Mouse (Mus musculus) heart, embryonic 13.5 days (tissue): ENCODE data around the gene Aff1. TPM values are rescaled to one million over a fixed set of nuclear protein-coding genes. Genes with fewer than 3 reads are reported as not detected.

Experiments used
- ATAC-seq: fragments of 200-750 bp; cut with Nextera tagmentation; 2 replicates; pipeline ENCODE4 v1.8.0; 2017; ENCODE audit warnings: moderate TSS enrichment; ENCODE audit not compliant: insufficient number of reproducible peaks, low FRiP score, low TSS enrichment; ENCODE audit errors: extremely low read depth
- H3K27ac ChIP-seq: fragments of 300-500 bp; sonication (generic); replicated peaks from 2 replicates; pipeline ENCODE4 v1.5.1; 2015; ENCODE audit warnings: moderate library complexity, mild to moderate bottlenecking, inconsistent platforms
- H3K27me3 ChIP-seq: fragments of 300-500 bp; sonication (generic); replicated peaks from 2 replicates; pipeline ENCODE4 v1.6.1; 2015; ENCODE audit warnings: mild to moderate bottlenecking, inconsistent platforms
- H3K36me3 ChIP-seq: fragments of 300-500 bp; sonication (generic); 2 replicates; pipeline ENCODE4 v1.6.1; 2015; ENCODE audit warnings: mild to moderate bottlenecking, inconsistent platforms
- H3K4me1 ChIP-seq: fragments of 300-500 bp; sonication (generic); 2 replicates; pipeline ENCODE4 v1.6.1; 2015; ENCODE audit warnings: inconsistent platforms
- H3K4me2 ChIP-seq: fragments of 300-500 bp; sonication (generic); 2 replicates; pipeline ENCODE4 v1.6.1; 2015; ENCODE audit warnings: inconsistent platforms, mild to moderate bottlenecking, moderate library complexity
- H3K4me3 ChIP-seq: fragments of 300-500 bp; sonication (generic); 2 replicates; pipeline ENCODE4 v1.5.1; 2015; ENCODE audit warnings: moderate library complexity, mild to moderate bottlenecking, inconsistent platforms
- H3K9ac ChIP-seq: fragments of 300-500 bp; sonication (generic); 2 replicates; pipeline ENCODE4 v1.6.1; 2015; ENCODE audit warnings: inconsistent platforms, mild to moderate bottlenecking, moderate library complexity
- H3K9me3 ChIP-seq: fragments of 300-500 bp; sonication (generic); 2 replicates; pipeline ENCODE4 v1.6.1; 2016; ENCODE audit warnings: inconsistent platforms
- WGBS: fragments of 180-500 bp; shearing (Covaris S2); methylation state at CpG from one replicate; pipeline ENCODE4 v1.1.7; 2015; ENCODE audit warnings: mixed read lengths; 5-methylcytosine and 5-hydroxymethylcytosine counted together
- polyA plus RNA-seq: library from polyadenylated mRNA; unstranded; fragments of >200 nt; fragmentation: Nextera tagmentation; extraction: Ambion mirVana; gene quantifications from 2 replicates; pipeline ENCODE4 v1.2.1, GENCODE M21; 2015

The Aff1 gene
- polyA plus RNA-seq, 1 experiment from 2014 or later, result 7.4 TPM

GRCm38 (mm10) chr5:103775429-103775828, 83.3 kb downstream of the Aff1 start:
- peak overlapping the region; percentile 55 for H3K9ac ChIP-seq
- H3K4me3 ChIP-seq, result no peak overlapping the region
- peaks cover 89% of the 10 kb centered on the region for H3K4me1 ChIP-seq
- no peaks in the 10 kb centered on the region for H3K27me3 ChIP-seq
- H3K36me3 ChIP-seq, result no peaks in the 10 kb centered on the region
- H3K27ac ChIP-seq, result peak overlapping the region; percentile 64
- 64% methylated on average over 13 of the region's 13 CpGs for WGBS
- no peaks in the 10 kb centered on the region for H3K9me3 ChIP-seq
- H3K4me2 ChIP-seq, result peak overlapping the region; percentile 8; the same call in 1 of the 2 replicates
- ATAC-seq, result no peak

DNA sequence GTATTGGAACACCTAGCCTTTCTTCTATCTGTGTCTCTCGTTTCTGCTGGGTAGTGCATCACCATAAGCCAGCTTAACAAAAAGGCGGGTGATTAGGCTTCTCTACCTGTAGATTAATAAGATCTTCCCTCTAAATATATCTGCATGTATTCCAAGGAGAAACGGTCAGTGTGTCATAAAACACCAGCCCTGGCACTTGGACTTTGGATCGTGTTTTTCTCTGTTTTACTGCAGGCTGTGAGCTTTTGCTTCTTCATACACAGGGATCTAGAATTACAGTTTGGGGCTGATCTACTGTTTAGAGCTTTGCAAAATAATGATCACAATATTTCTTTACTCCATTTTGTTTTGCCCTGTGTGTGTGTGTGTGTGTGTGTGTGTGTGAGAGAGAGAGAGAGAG, 84.7 kb downstream of the Aff1 start:
- no peaks in the 10 kb centered on the region for H3K9me3 ChIP-seq
- H3K9ac ChIP-seq, result no peak overlapping the region
- no peak overlapping the region for H3K4me2 ChIP-seq
- no peaks in the 10 kb centered on the region for H3K36me3 ChIP-seq
- peaks cover 88% of the 10 kb centered on the region for H3K4me1 ChIP-seq
- H3K27ac ChIP-seq, result no peak overlapping the region
- H3K27me3 ChIP-seq, result no peaks in the 10 kb centered on the region
- ATAC-seq, result no peak
- no peak overlapping the region for H3K4me3 ChIP-seq
- WGBS, result 74% methylated on average over 4 of the region's 4 CpGs

GRCm38 (mm10) chr5:103777446-103777845, 85.3 kb downstream of the Aff1 start:
- Histone ChIP-seq H3K27ac (no peak overlapping the region), H3K9ac (peak overlapping the region; percentile 64; the same call in 1 of the 2 replicates), H3K4me2 (peak overlapping the region; percentile 71), H3K4me3 (0 out of 2 replicates have a peak overlapping the region, but pooled peaks have one; percentile 47), H3K4me1 (peaks cover 82% of the 10 kb centered on the region), H3K36me3 (no peaks in the 10 kb centered on the region), H3K9me3 (no peaks in the 10 kb centered on the region), H3K27me3 (no peaks in the 10 kb centered on the region)
- ATAC-seq, result no peak
- 68% methylated on average over 4 of the region's 4 CpGs for WGBS

DNA sequence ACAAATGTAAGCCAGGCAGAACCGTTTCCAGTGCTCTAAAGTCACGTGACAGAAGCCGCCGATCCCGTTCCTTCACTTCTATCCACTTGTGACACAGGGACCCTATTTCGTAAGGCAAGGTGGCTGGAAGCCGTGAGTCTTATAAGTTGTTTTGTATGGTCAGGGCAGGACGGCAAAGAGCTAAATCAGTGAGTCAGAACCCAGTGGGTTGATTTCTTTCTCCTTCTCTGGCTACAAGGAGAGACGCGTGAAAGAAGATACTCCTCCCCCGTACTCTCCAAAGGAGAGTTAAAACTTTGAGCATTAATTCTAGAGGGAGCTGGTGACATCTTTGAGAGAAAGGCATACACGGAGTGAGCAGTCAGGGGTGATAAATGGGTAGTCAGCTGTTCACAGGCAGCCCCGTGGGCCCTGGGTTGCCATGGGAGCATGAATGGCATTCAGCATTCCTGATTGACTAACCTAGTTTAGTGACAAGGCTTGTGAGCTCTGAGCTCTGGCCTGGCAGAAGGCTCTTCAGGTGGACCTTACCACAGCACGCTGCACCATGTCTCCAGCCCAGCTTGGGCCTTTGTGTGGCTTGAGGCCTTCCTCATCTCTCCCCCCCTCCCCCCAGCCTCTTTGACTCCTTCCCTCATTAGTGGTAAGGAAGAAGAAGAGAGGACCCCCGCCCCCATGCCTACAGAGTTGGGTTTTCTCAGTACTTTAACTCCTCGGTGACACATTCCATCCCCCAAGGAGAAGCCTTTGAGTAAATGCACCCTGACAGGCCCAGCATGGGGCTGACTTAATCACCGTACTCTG, 86.3 kb downstream of the Aff1 start:
- Histone ChIP-seq H3K9ac (peak overlapping the region; percentile 75), H3K4me1 (peaks cover 71% of the 10 kb centered on the region), H3K36me3 (peaks cover 7% of the 10 kb centered on the region), H3K4me3 (peak overlapping the region; percentile 47), H3K4me2 (peak overlapping the region; percentile 71), H3K27ac (peak overlapping the region; percentile 51), H3K9me3 (no peaks in the 10 kb centered on the region), H3K27me3 (no peaks in the 10 kb centered on the region)
- WGBS, result 4% methylated on average over 17 of the region's 17 CpGs
- peak; percentile 60; the same call in 1 of the 2 replicates for ATAC-seq

DNA sequence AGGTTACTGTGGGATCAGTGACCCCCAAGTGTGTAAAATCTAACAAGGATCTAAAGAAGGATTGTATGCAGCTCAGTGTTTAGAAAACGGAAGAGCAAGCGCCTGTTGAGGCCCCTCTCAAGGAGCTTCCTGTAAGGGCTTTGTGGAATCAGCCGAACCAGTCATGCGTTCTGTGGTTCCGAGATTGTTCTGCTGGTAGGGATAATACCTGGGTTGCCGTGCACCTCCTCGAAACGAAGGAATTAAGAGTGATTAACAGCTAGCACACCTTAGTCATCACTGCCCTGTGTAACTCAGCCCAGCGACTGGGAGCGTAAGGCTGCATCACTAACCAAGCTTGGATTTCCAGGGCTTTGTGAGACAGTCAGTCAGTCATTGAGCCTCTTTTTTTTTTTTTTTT, 87.7 kb downstream of the Aff1 start:
- Histone ChIP-seq H3K4me2 (no peak overlapping the region), H3K27me3 (no peaks in the 10 kb centered on the region), H3K4me3 (no peak overlapping the region), H3K9ac (no peak overlapping the region), H3K27ac (no peak overlapping the region), H3K36me3 (peaks cover 20% of the 10 kb centered on the region), H3K9me3 (no peaks in the 10 kb centered on the region), H3K4me1 (peaks cover 58% of the 10 kb centered on the region)
- WGBS, result 49% methylated on average over 10 of the region's 10 CpGs
- ATAC-seq, result no peak

- Histone ChIP-seq H3K4me1 (peaks cover 54% of the 10 kb centered on the region), H3K27ac (no peak overlapping the region), H3K4me3 (no peak overlapping the region), H3K9me3 (no peaks in the 10 kb centered on the region), H3K36me3 (peaks cover 24% of the 10 kb centered on the region), H3K4me2 (no peak overlapping the region), H3K9ac (no peak overlapping the region), H3K27me3 (no peaks in the 10 kb centered on the region)
- WGBS, result 35% methylated on average over 6 of the region's 6 CpGs
- no peak for ATAC-seq
Observed at GRCm38 (mm10) chr5:103780266-103780665, 88.1 kb downstream of the Aff1 start.

- no peak overlapping the region for H3K27ac ChIP-seq
- H3K9me3 ChIP-seq, result no peaks in the 10 kb centered on the region
- 67% methylated on average over 6 of the region's 6 CpGs for WGBS
Observed at GRCm38 (mm10) chr5:103780836-103781235, 88.7 kb downstream of the Aff1 start.

DNA sequence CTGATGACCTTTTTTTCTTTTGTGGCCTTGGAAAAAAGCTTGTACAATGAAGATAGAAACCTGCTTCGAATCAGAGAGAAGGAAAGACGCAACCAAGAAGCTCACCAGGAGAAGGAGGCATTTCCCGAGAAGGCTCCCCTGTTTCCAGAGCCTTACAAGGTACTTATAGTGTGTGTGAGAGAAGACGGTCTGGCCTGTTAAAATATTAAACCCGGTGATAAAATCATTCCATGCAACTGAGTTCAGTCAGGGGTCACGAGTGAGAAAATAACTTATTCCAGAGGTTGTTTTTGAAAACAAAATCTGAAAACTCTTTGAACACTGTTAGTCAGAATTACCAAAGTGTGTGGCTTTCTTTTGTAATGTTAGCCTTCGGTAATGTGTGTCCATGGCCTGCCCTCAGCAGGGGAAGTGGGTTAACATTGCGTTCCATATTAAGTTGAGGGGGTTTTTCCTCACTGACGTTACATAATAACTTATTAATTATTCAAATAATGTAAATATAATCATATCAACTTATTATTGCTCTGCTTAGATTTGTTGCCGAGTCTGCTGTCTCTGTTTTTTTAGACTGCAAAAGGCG, 91.0 kb downstream of the Aff1 start:
- no peaks in the 10 kb centered on the region for H3K9me3 ChIP-seq
- H3K36me3 ChIP-seq, result peaks cover 37% of the 10 kb centered on the region
- peaks cover 57% of the 10 kb centered on the region for H3K4me1 ChIP-seq
- no peak overlapping the region for H3K4me2 ChIP-seq
- H3K27me3 ChIP-seq, result no peaks in the 10 kb centered on the region
- 77% methylated on average over 11 of the region's 11 CpGs for WGBS
- no peak overlapping the region for H3K9ac ChIP-seq
- no peak overlapping the region for H3K4me3 ChIP-seq
- ATAC-seq, result no peak
- no peak overlapping the region for H3K27ac ChIP-seq

More at GRCm38 (mm10) chr5:103780836-103781235, 88.7 kb downstream of the Aff1 start:
- Histone ChIP-seq H3K27me3 (no peaks in the 10 kb centered on the region), H3K4me3 (no peak overlapping the region), H3K4me2 (no peak overlapping the region), H3K4me1 (peaks cover 48% of the 10 kb centered on the region), H3K9ac (no peak overlapping the region), H3K36me3 (peaks cover 28% of the 10 kb centered on the region)
- no peak for ATAC-seq

- Histone ChIP-seq H3K9me3 (no peaks in the 10 kb centered on the region), H3K4me3 (no peak overlapping the region), H3K4me2 (no peak overlapping the region), H3K4me1 (peaks cover 55% of the 10 kb centered on the region), H3K9ac (no peak overlapping the region), H3K27ac (no peak overlapping the region), H3K36me3 (peaks cover 41% of the 10 kb centered on the region), H3K27me3 (no peaks in the 10 kb centered on the region)
- no peak for ATAC-seq
- WGBS, result 62% methylated on average over 10 of the region's 10 CpGs
Observed at GRCm38 (mm10) chr5:103786096-103786495, 93.9 kb downstream of the Aff1 start.

- WGBS, result 33% methylated on average over 6 of the region's 6 CpGs
- no peaks in the 10 kb centered on the region for H3K27me3 ChIP-seq
- peak overlapping the region; percentile 89 for H3K27ac ChIP-seq
- H3K4me2 ChIP-seq, result peak overlapping the region; percentile 51
- peaks cover 45% of the 10 kb centered on the region for H3K36me3 ChIP-seq
- H3K9me3 ChIP-seq, result no peaks in the 10 kb centered on the region
- H3K4me3 ChIP-seq, result peak overlapping the region; percentile 3; the same call in 1 of the 2 replicates
- no peak for ATAC-seq
- H3K4me1 ChIP-seq, result peaks cover 50% of the 10 kb centered on the region
- peak overlapping the region; percentile 61 for H3K9ac ChIP-seq
Observed at GRCm38 (mm10) chr5:103788476-103788875, 96.3 kb downstream of the Aff1 start.

- Histone ChIP-seq H3K4me1 (peaks cover 50% of the 10 kb centered on the region), H3K27ac (peak overlapping the region; percentile 89), H3K36me3 (peaks cover 45% of the 10 kb centered on the region), H3K4me3 (no peak overlapping the region), H3K27me3 (no peaks in the 10 kb centered on the region), H3K4me2 (peak overlapping the region; percentile 51), H3K9ac (peak overlapping the region; percentile 61), H3K9me3 (no peaks in the 10 kb centered on the region)
- peak; percentile 57; the same call in 1 of the 2 replicates for ATAC-seq
- 20% methylated on average over 2 of the region's 2 CpGs for WGBS
Observed at GRCm38 (mm10) chr5:103788976-103789375, 96.8 kb downstream of the Aff1 start.
